Mouse (Mus musculus) midbrain, embryonic 13.5 days (tissue): Measurements from ENCODE around the gene Tspan15. TPM values are rescaled to one million over a fixed set of nuclear protein-coding genes. Genes with fewer than 3 reads are reported as not detected.

Experiments
- ATAC-seq: fragments of 200-750 bp; cut with Nextera tagmentation; 2 replicates; pipeline ENCODE4 v1.8.0; 2017; ENCODE audit warnings: mild to moderate bottlenecking, moderate TSS enrichment, moderate library complexity
- H3K27ac ChIP-seq: fragments of 300-500 bp; sonication (generic); 2 replicates; pipeline ENCODE4 v1.5.1; 2015; ENCODE audit warnings: inconsistent platforms, mild to moderate bottlenecking, moderate library complexity
- H3K27me3 ChIP-seq: fragments of 300-500 bp; sonication (generic); 2 replicates; pipeline ENCODE4 v1.6.1; 2015; ENCODE audit warnings: mild to moderate bottlenecking, inconsistent platforms
- H3K36me3 ChIP-seq: fragments of 300-500 bp; sonication (generic); 2 replicates; pipeline ENCODE4 v1.6.1; 2015; ENCODE audit warnings: mild to moderate bottlenecking, inconsistent platforms
- H3K4me1 ChIP-seq: fragments of 300-500 bp; sonication (generic); replicated peaks from 2 replicates; pipeline ENCODE4 v1.6.1; 2015; ENCODE audit warnings: inconsistent platforms
- H3K4me2 ChIP-seq: fragments of 300-500 bp; sonication (generic); replicated peaks from 2 replicates; pipeline ENCODE4 v1.6.1; 2015; ENCODE audit warnings: moderate library complexity, mild to moderate bottlenecking, inconsistent platforms
- H3K4me3 ChIP-seq: fragments of 300-500 bp; sonication (generic); replicated peaks from 2 replicates; pipeline ENCODE4 v1.5.1; 2015; ENCODE audit warnings: mild to moderate bottlenecking, inconsistent platforms
- H3K9ac ChIP-seq: fragments of 300-500 bp; sonication (generic); replicated peaks from 2 replicates; pipeline ENCODE4 v1.6.1; 2015; ENCODE audit warnings: mild to moderate bottlenecking, inconsistent platforms
- H3K9me3 ChIP-seq: fragments of 300-500 bp; sonication (generic); 2 replicates; pipeline ENCODE4 v1.6.1; 2016; ENCODE audit warnings: mild to moderate bottlenecking, inconsistent platforms
- WGBS: fragments of 180-500 bp; shearing (Covaris S2); methylation state at CpG from one replicate; pipeline ENCODE4 v1.1.7; 2015; 5-methylcytosine and 5-hydroxymethylcytosine counted together
- polyA plus RNA-seq: library from polyadenylated mRNA; unstranded; fragments of >200 nt; fragmentation: Nextera tagmentation; extraction: Ambion mirVana; gene quantifications from 2 replicates; pipeline ENCODE4 v1.2.1, GENCODE M21; 2015

The Tspan15 gene
- polyA plus RNA-seq, 1 experiment from 2014 or later = 15.0 TPM

DNA sequence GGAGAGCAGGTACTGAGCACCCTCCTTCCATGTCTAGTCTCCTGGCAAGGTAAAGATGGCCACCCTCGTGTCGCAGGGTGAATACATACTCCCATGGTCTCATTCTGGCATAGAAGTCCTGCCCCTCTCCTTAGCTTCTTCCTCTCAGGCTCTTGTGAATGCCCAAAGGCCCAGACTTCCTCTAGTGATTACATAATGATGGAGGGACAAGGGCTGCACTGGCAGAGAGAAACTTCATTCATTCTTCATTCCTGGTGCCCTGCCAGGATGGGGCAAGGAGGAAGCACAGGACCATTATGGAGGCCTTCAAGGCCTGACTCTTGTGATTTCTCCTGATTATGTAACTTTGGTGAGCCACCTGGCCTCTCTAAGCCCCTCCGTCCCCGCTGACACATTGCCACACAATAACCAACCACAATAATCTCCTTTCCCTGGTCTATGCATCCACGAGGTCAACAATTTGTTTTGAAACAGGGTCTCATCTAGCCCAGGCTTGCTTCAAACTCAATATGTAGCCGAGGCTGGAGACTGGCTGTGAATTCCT is 48.5 kb downstream of the Tspan15 start:
- H3K9me3 ChIP-seq = no peaks in the 10 kb centered on the region; the same call in 1 of the 2 replicates
- H3K27ac ChIP-seq = no peak overlapping the region
- no peak overlapping the region for H3K4me2 ChIP-seq
- H3K9ac ChIP-seq = no peak overlapping the region
- H3K36me3 ChIP-seq = no peaks in the 10 kb centered on the region
- no peak overlapping the region for H3K4me3 ChIP-seq
- H3K27me3 ChIP-seq = peaks cover 47% of the 10 kb centered on the region
- H3K4me1 ChIP-seq = no peaks in the 10 kb centered on the region
- WGBS = 72% methylated on average over 6 of the region's 6 CpGs
- ATAC-seq = peak; percentile 41

DNA sequence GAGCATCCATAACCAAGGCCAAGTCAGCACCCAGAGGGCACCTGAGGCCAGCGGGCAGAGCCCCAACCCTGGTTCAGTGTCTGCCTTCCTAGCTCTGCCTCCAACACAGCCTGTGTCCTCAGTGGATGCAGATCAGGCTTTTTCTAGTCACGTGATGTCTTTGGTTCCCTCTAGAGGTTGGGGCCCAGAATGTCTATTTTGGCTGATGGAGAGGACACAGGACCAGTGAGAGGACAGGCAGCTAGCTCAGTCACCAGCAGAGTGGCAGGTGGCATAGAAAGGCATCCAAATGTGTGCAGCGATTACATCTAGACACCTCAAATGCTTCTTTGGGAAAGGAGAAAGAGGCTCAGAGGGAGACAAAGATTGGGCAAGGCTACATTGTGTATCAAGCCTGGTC is 49.4 kb downstream of the Tspan15 start:
- Histone ChIP-seq H3K4me1 (no peaks in the 10 kb centered on the region), H3K9me3 (no peaks in the 10 kb centered on the region; the same call in 1 of the 2 replicates), H3K9ac (no peak overlapping the region), H3K27me3 (peaks cover 55% of the 10 kb centered on the region), H3K27ac (no peak overlapping the region), H3K4me2 (no peak overlapping the region), H3K36me3 (no peaks in the 10 kb centered on the region), H3K4me3 (no peak overlapping the region)
- WGBS = 41% methylated on average over 3 of the region's 3 CpGs
- no peak for ATAC-seq

DNA sequence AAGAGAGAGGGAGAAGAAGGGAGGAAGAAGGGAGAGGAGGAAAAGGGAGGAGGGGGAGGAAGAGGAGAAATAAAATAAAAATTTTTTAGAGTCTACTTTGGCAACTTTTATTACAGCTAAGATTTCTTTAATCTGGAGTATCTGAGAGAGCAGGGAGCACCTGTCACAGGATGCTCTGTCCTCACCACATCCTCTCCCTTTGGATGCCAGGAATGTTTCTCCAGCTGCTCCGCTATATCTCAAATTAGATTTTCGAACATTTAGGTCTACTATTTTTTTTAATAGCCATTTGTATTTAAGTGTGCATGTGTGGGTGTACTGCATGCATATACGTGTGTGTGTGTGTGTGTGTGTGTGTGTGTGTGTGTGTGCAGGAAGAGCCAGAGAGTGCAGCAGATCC is 51.1 kb downstream of the Tspan15 start:
- H3K4me3 ChIP-seq = no peak overlapping the region
- H3K4me1 ChIP-seq = peaks cover 3% of the 10 kb centered on the region
- H3K36me3 ChIP-seq = no peaks in the 10 kb centered on the region
- no peak overlapping the region for H3K9ac ChIP-seq
- H3K9me3 ChIP-seq = no peaks in the 10 kb centered on the region; the same call in 1 of the 2 replicates
- ATAC-seq = no peak
- no peak overlapping the region for H3K27ac ChIP-seq
- 95% methylated on average over 3 of the region's 3 CpGs for WGBS
- H3K4me2 ChIP-seq = no peak overlapping the region
- peaks cover 64% of the 10 kb centered on the region for H3K27me3 ChIP-seq

DNA sequence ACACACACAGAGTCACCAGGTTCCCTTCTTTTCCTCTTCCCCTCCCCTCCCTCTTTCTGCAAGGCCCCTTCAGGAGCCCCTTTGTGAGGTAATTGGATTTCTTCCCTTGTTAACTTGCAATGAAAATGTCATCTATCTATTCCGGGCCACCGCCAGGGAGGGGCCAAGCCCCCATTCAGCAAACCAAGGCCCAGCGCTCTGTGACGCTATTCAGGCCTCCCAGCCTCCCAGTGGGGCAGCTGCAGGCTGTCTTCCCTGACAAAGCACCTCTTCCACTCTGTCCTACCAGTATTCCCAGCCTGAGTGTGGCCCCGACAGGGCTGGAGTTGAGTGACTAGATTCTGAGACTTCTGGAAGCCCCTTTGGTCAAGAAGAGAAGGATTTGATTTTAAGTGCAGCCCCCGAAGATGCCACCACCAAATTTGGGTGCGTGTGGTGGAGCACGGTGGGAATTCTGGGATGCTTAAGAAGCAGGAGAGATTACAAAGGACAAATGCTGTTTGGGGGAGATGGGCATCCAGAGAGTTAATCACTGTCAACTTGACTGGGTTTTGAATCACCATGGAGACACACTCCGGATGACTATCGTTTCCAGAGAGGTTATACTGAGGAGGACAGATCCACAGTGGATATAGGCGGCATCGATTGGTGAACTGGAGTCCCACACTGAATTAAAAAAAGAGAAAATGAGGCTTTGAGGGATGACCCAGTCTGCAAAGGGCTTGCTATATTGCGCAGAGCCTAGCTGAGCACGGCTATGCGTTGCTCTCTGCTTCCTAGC is 56.3 kb downstream of the Tspan15 start:
- H3K4me1 ChIP-seq = peaks cover 25% of the 10 kb centered on the region
- no peak overlapping the region for H3K9ac ChIP-seq
- H3K36me3 ChIP-seq = no peaks in the 10 kb centered on the region
- WGBS = 16% methylated on average over 15 of the region's 15 CpGs
- no peaks in the 10 kb centered on the region; the same call in 1 of the 2 replicates for H3K9me3 ChIP-seq
- H3K27me3 ChIP-seq = peaks cover 69% of the 10 kb centered on the region
- no peak overlapping the region for H3K27ac ChIP-seq
- ATAC-seq = peak; percentile 83
- H3K4me3 ChIP-seq = no peak overlapping the region
- H3K4me2 ChIP-seq = no peak overlapping the region; the same call in 1 of the 2 replicates

DNA sequence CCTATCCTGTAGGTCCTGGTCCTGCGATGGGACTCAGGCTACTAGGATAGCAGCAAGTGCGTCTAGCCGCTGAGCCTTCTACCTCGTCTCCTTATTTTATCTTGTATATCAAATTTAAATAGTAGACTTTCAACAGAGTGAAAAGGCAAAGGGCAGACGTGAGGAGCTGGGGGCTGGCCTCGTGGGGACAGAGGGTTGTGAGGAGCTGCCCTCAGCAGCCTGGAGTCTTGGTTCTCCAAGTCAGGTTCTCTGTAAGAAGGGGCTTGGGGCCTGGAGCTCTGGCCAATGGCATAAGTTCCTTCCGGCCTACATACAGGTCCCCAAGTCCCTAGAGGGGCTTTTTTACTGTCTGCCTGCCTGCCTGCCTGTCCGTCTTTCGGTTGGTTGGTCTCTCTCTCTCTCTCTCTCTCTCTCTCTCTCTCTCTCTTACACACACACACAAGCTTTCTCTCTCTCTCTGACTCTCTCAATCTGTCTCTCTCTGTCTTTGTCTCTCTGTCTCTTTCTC is 57.1 kb downstream of the Tspan15 start:
- H3K9ac ChIP-seq = no peak overlapping the region
- ATAC-seq = peak; percentile 29; the same call in 1 of the 2 replicates
- H3K4me3 ChIP-seq = no peak overlapping the region
- H3K27ac ChIP-seq = no peak overlapping the region
- peaks cover 25% of the 10 kb centered on the region for H3K4me1 ChIP-seq
- no peaks in the 10 kb centered on the region for H3K36me3 ChIP-seq
- H3K27me3 ChIP-seq = peaks cover 74% of the 10 kb centered on the region
- 13% methylated on average over 9 of the region's 9 CpGs for WGBS
- H3K9me3 ChIP-seq = no peaks in the 10 kb centered on the region; the same call in 1 of the 2 replicates
- H3K4me2 ChIP-seq = no peak overlapping the region

DNA sequence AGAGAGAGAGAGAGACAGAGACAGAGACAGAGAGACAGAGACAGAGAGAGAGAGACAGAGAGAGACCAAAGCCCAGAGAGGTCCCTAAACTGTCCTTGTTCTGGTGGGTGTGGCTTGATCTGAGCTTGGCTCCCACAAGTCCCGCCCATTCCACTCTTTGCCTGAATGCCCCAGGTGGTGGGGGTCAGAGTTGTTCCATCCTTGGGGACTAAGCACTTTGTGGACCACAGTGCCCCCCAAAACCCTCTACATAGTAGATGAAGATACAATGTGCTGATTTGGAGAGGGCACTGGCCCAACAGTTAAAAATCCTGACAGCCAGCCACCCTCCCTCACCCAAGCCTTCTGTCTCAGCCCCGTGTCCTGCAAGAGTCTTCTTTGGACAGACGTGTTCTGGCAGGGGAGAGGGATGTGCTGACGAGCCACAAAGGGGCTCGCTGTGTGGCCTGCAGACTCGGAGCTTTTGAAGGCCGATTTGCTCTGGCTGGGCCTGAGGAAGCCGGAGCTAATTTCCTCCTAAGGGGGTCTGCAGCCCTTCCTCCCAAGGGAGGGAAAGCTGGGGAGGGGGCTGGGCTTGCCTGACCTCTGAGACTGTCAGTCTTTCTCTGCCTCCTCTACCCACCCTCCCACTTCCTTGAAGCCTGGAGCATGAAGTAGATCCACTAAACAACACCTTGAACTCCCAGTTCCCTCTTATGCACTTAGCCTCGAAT is 58.1 kb downstream of the Tspan15 start:
- H3K4me3 ChIP-seq = no peak overlapping the region
- ATAC-seq = peak; percentile 75
- no peaks in the 10 kb centered on the region; the same call in 1 of the 2 replicates for H3K9me3 ChIP-seq
- no peak overlapping the region for H3K9ac ChIP-seq
- H3K36me3 ChIP-seq = no peaks in the 10 kb centered on the region
- 4% methylated on average over 9 of the region's 9 CpGs for WGBS
- 0 out of 2 replicates have a peak overlapping the region, but pooled peaks have one; percentile 2 for H3K4me2 ChIP-seq
- H3K4me1 ChIP-seq = peaks cover 25% of the 10 kb centered on the region
- peaks cover 67% of the 10 kb centered on the region for H3K27me3 ChIP-seq
- H3K27ac ChIP-seq = no peak overlapping the region

DNA sequence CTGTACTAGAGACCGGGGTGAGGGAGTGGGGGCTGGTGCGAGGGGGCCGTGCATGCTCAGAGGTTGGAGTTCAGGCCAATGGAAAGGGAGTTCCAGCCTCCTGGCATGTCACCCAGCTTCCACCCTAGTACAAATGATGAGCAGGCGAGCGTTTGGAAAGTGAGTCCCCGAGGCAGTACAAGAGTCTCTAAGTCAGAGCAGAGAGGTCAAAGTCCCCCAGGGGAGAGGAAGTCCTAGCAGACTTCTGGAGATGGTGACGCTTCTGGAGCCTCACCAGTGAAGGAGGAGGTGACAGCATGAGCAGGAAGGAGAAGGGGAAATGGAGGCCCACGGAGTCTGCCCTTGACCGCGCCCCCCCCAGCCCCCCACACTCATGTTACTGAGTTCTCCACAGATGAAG is 68.6 kb downstream of the Tspan15 start:
- H3K9me3 ChIP-seq = no peaks in the 10 kb centered on the region
- WGBS = 57% methylated on average over 10 of the region's 10 CpGs

DNA sequence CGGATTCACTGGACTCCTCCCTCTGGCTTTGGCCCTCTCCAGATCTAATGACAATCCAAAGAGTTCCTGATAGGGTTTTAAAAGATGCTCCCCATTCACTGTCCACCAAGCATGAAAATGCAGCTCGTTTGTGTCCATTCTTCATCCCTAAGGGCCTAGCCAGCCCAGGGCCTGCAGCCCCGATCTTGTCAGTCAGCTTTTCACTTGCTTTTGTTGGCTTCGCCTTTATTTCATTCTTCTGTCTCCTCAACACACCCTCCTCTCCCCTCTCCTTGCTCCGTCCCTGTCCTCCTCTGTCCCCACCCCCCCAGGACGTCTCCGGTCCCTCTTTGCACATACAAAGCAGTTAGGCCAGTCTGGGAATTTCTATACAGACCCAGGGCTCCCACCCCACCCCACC is 81.1 kb downstream of the Tspan15 start:
- Histone ChIP-seq H3K27me3 (peaks cover 30% of the 10 kb centered on the region), H3K36me3 (no peaks in the 10 kb centered on the region), H3K9ac (no peak overlapping the region), H3K4me3 (no peak overlapping the region), H3K4me1 (peaks cover 8% of the 10 kb centered on the region), H3K9me3 (no peaks in the 10 kb centered on the region), H3K4me2 (no peak overlapping the region), H3K27ac (no peak overlapping the region)
- no peak for ATAC-seq
- WGBS = 8% methylated on average over 7 of the region's 7 CpGs

More for the DNA sequence above, 68.6 kb downstream of the Tspan15 start:
- H3K36me3 ChIP-seq = no peaks in the 10 kb centered on the region
- H3K4me2 ChIP-seq = no peak overlapping the region
- ATAC-seq = no peak
- no peak overlapping the region for H3K9ac ChIP-seq
- H3K27ac ChIP-seq = no peak overlapping the region
- no peak overlapping the region for H3K4me3 ChIP-seq
- H3K27me3 ChIP-seq = peaks cover 7% of the 10 kb centered on the region
- no peaks in the 10 kb centered on the region for H3K4me1 ChIP-seq

DNA sequence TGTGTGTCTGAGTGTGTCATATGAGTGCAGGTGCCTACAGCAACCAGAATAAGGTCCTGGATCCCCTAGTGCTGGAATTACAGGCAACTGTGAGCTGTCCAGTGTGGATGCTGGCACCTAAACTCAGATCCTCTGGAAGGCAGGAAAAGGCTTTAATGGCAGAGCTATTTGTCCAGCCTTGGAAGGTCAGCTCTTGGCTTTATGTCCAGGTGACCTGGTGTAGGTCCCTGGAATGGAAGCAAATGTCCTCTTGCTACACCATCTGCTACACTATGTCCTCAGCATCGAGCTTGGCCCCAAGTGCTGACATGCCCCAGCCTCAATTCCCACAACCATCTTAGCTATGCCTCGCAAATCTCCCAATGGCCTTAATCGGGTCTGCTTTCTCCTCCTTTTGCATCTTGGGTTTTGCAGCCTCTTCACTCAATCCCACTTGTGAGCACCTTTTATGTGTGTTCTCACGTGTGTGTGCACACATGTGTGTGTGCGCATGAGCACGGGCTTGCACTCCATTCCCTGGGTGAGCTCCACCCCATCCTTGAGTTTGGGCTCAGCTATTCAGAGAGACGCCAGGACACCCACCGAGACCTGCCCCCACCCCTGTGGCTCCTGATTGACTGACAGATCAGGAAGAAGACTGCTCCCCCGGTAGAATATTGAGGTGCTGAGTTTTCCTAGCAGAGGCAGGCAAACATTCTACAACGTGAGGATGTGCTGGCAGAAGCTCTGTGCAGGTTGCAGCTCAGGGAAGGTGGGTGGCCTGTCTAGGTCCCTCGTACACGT is 83.4 kb downstream of the Tspan15 start:
- no peak overlapping the region for H3K9ac ChIP-seq
- no peaks in the 10 kb centered on the region for H3K9me3 ChIP-seq
- H3K4me1 ChIP-seq = peaks cover 8% of the 10 kb centered on the region
- peaks cover 26% of the 10 kb centered on the region for H3K27me3 ChIP-seq
- 47% methylated on average over 12 of the region's 12 CpGs for WGBS
- H3K4me2 ChIP-seq = no peak overlapping the region
- no peak overlapping the region for H3K27ac ChIP-seq
- no peaks in the 10 kb centered on the region for H3K36me3 ChIP-seq
- no peak overlapping the region for H3K4me3 ChIP-seq
- no peak for ATAC-seq

DNA sequence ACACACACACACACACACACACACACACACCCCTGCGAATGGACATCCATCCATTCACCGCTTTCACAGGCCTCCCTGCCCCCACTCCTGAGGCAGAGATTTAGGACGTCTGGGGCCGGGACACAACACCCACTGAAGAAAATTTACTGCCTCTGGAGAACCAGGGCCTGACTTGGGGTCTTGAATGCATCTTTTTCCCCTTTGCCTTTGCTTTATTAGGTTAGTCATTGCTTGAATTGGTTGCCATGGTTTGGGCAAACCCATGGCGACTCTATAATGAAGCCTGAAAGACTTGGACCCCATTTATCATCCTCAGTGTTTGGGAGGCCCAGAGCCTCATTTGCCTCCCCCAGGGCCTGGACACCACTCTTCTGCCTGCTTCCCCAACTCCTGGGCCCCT is 85.1 kb downstream of the Tspan15 start:
- no peaks in the 10 kb centered on the region for H3K9me3 ChIP-seq
- peaks cover 8% of the 10 kb centered on the region for H3K4me1 ChIP-seq
- no peaks in the 10 kb centered on the region for H3K36me3 ChIP-seq
- H3K4me2 ChIP-seq = no peak overlapping the region
- WGBS = 54% methylated on average over 5 of the region's 5 CpGs
- H3K27me3 ChIP-seq = peaks cover 25% of the 10 kb centered on the region
- H3K27ac ChIP-seq = no peak overlapping the region
- H3K9ac ChIP-seq = no peak overlapping the region
- ATAC-seq = no peak
- H3K4me3 ChIP-seq = no peak overlapping the region

DNA sequence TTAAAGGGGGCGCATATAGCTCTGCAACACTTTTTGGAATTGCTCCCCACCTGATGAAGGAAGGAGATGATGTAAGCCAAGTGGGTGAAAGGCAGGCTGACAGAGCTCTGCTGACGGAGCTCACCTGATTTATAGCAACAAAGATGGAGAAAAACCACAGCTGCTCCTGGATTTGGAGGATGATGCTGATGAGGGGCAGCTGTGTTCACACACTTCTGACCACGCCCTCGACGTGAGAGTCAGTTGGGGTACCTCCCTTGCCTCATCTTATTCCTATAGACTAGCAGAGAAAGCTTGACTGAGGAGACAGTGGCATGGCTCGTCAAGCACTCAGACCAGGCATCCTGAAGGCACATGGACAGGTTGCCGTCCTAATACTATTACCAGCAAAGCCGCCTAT is 87.2 kb downstream of the Tspan15 start, which contains the start of gene Fam241b:
Fam241b (minus strand) TSS at position 101 of the 400 bp plus-strand sequence.
- Histone ChIP-seq H3K9me3 (no peaks in the 10 kb centered on the region), H3K36me3 (no peaks in the 10 kb centered on the region), H3K4me1 (no peaks in the 10 kb centered on the region), H3K27ac (no peak within 1 kb of the TSS), H3K9ac (no peak within 1 kb of the TSS), H3K4me3 (no peak within 1 kb of the TSS), H3K27me3 (peaks cover 16% of the 10 kb centered on the region), H3K4me2 (no peak within 1 kb of the TSS)
- 71% methylated on average over 8 of the region's 8 CpGs for WGBS
- ATAC-seq = no peak
